Mouse (Mus musculus): ENCODE measurements around the gene Ndufs7. TPM values are rescaled to one million over a fixed set of nuclear protein-coding genes. Genes with fewer than 3 reads are reported as not detected.

The Ndufs7 gene
- total and polyA plus RNA-seq, 2 experiments from 2014 or later = 838 to 1,203 TPM

- WGBS = 42% methylated on average over 8 of the region's 8 CpGs
- Histone ChIP-seq H3K27ac (ENCODE audit: low read depth) (peak overlapping the region; percentile 78), H3K4me3 (ENCODE audit: low read depth, low read length) (no peak overlapping the region), H3K4me2 (ENCODE audit: low read depth, low read length) (no peak overlapping the region), H3K4me1 (ENCODE audit: control insufficient read depth, insufficient read depth) (peaks cover 16% of the 10 kb centered on the region), H3K9me3 (replicated peaks; ENCODE audit: control insufficient read depth, low read length) (no peaks in the 10 kb centered on the region), H3K27me3 (ENCODE audit: control insufficient read depth, insufficient read depth, low read length) (no peaks in the 10 kb centered on the region), H3K9ac (replicated peaks; ENCODE audit: low read depth, low read length) (peak overlapping the region; percentile 33; the same call in 1 of the 2 replicates), H3K36me3 (replicated peaks; ENCODE audit: control insufficient read depth, insufficient read depth, low read length) (peaks cover 81% of the 10 kb centered on the region)
- TF ChIP-seq CTCF (IDR thresholded peaks at IDR 0.05; ENCODE audit: low read depth) (no peak), EP300 (IDR thresholded peaks at IDR 0.05; ENCODE audit: low read depth) (no peak)
- peak; percentile 13; the same call in 1 of the 2 replicates for ATAC-seq (ENCODE audit: insufficient read depth, low read depth)
- peak; percentile 29 for DNase-seq (ENCODE audit: low spot score)
Observed at GRCm38 (mm10) chr10:80281921-80282371, 33.0 kb downstream of the Ndufs7 start.

DNA sequence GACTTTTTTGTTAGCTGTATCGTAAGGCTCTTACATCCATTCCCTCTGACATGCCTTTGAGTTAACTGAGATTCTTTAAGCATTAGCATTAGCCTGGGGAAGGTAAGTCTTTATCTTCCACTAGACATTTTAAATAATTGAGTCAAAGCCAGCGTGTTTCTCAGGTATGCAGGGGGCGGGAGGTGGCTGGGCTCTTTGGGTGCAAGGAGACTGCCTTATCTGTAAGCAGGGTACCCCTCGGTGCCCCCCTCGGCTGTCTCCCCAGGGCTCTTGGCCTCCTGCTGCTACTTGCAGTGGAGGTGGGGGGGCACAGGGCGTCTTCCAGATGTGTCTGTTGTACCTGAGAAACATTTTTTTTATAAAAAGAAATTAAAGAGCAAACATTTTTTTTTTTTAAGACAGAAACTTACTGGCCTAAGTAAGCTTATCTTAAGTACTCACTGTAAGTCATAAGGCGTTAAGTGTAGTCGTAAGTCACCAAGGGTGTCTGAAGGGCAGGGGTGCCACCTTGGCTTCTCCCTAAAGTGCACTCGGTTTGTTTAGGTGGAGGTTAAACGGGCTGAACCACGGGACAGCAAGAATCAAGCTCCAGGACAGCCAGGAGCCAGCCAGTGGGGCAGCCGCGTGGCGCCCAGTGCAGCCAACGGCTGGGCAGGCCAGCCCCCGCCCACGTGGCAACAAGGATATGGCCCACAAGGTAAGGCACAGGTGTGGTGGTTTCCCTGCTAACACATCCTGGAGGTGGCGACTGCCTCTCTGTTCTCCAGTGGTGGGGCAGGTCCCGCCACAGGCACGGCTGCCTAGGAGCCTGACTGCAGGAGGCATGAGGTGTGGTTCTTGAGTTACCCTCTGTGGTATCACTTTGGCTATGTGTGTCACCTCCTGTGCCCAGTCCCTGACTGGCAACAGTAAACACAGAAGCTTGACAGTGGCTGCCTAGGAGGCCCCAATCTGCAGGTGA is 33.8 kb downstream of the Ndufs7 start:
- ATAC-seq (ENCODE audit: insufficient read depth, low read depth) = no peak
- TF ChIP-seq CTCF (IDR thresholded peaks at IDR 0.05; ENCODE audit: low read depth) (no peak), EP300 (IDR thresholded peaks at IDR 0.05; ENCODE audit: low read depth) (no peak)
- H3K4me3 ChIP-seq (ENCODE audit: low read depth, low read length) = no peak overlapping the region
- H3K36me3 ChIP-seq (replicated peaks; ENCODE audit: control insufficient read depth, insufficient read depth, low read length) = peaks cover 81% of the 10 kb centered on the region
- WGBS = 75% methylated on average over 20 of the region's 20 CpGs
- DNase-seq (ENCODE audit: low spot score) = no peak
- peak overlapping the region; percentile 33; the same call in 1 of the 2 replicates for H3K9ac ChIP-seq (replicated peaks; ENCODE audit: low read depth, low read length)
- peaks cover 16% of the 10 kb centered on the region for H3K4me1 ChIP-seq (ENCODE audit: control insufficient read depth, insufficient read depth)
- no peaks in the 10 kb centered on the region for H3K27me3 ChIP-seq (ENCODE audit: control insufficient read depth, insufficient read depth, low read length)
- H3K9me3 ChIP-seq (replicated peaks; ENCODE audit: control insufficient read depth, low read length) = no peaks in the 10 kb centered on the region
- H3K27ac ChIP-seq (ENCODE audit: low read depth) = peak overlapping the region; percentile 78
- no peak overlapping the region for H3K4me2 ChIP-seq (ENCODE audit: low read depth, low read length)

- Histone ChIP-seq H3K4me2 (ENCODE audit: low read depth, low read length) (no peak overlapping the region), H3K9ac (replicated peaks; ENCODE audit: low read depth, low read length) (no peak overlapping the region), H3K27me3 (ENCODE audit: control insufficient read depth, insufficient read depth, low read length) (no peaks in the 10 kb centered on the region), H3K4me3 (ENCODE audit: low read depth, low read length) (no peak overlapping the region), H3K9me3 (replicated peaks; ENCODE audit: control insufficient read depth, low read length) (no peaks in the 10 kb centered on the region), H3K27ac (ENCODE audit: low read depth) (no peak overlapping the region), H3K36me3 (replicated peaks; ENCODE audit: control insufficient read depth, insufficient read depth, low read length) (peaks cover 59% of the 10 kb centered on the region), H3K4me1 (ENCODE audit: control insufficient read depth, insufficient read depth) (peaks cover 16% of the 10 kb centered on the region)
- no peak for TF ChIP-seq CTCF (IDR thresholded peaks at IDR 0.05; ENCODE audit: low read depth)
- no peak for TF ChIP-seq EP300 (IDR thresholded peaks at IDR 0.05; ENCODE audit: low read depth)
- WGBS = 76% methylated on average over 15 of the region's 15 CpGs
- DNase-seq (ENCODE audit: low spot score) (no peak), ATAC-seq (ENCODE audit: insufficient read depth, low read depth) (no peak)
Observed at GRCm38 (mm10) chr10:80285222-80286070, 36.5 kb downstream of the Ndufs7 start.

- ATAC-seq (ENCODE audit: insufficient read depth, low read depth) (no peak), DNase-seq (ENCODE audit: low spot score) (no peak)
- TF ChIP-seq CTCF (IDR thresholded peaks at IDR 0.05; ENCODE audit: low read depth) = no peak
- TF ChIP-seq EP300 (IDR thresholded peaks at IDR 0.05; ENCODE audit: low read depth) = no peak
- H3K4me1 ChIP-seq (ENCODE audit: control insufficient read depth, insufficient read depth) = no peaks in the 10 kb centered on the region
- no peaks in the 10 kb centered on the region for H3K27me3 ChIP-seq (ENCODE audit: control insufficient read depth, insufficient read depth, low read length)
- H3K9ac ChIP-seq (replicated peaks; ENCODE audit: low read depth, low read length) = no peak overlapping the region
- H3K27ac ChIP-seq (ENCODE audit: low read depth) = no peak overlapping the region
- no peak overlapping the region for H3K4me3 ChIP-seq (ENCODE audit: low read depth, low read length)
- WGBS = 95% methylated on average over 12 of the region's 12 CpGs
- no peaks in the 10 kb centered on the region for H3K9me3 ChIP-seq (replicated peaks; ENCODE audit: control insufficient read depth, low read length)
- H3K4me2 ChIP-seq (ENCODE audit: low read depth, low read length) = no peak overlapping the region
- peaks cover 50% of the 10 kb centered on the region for H3K36me3 ChIP-seq (replicated peaks; ENCODE audit: control insufficient read depth, insufficient read depth, low read length)
Observed at GRCm38 (mm10) chr10:80288097-80288496, 39.2 kb downstream of the Ndufs7 start.

- TF ChIP-seq EP300 (IDR thresholded peaks at IDR 0.05; ENCODE audit: low read depth) (no peak), CTCF (IDR thresholded peaks at IDR 0.05; ENCODE audit: low read depth) (no peak)
- Histone ChIP-seq H3K9me3 (replicated peaks; ENCODE audit: control insufficient read depth, low read length) (no peaks in the 10 kb centered on the region), H3K36me3 (replicated peaks; ENCODE audit: control insufficient read depth, insufficient read depth, low read length) (peaks cover 46% of the 10 kb centered on the region), H3K9ac (replicated peaks; ENCODE audit: low read depth, low read length) (no peak overlapping the region), H3K27ac (ENCODE audit: low read depth) (no peak overlapping the region), H3K4me1 (ENCODE audit: control insufficient read depth, insufficient read depth) (no peaks in the 10 kb centered on the region), H3K27me3 (ENCODE audit: control insufficient read depth, insufficient read depth, low read length) (no peaks in the 10 kb centered on the region), H3K4me2 (ENCODE audit: low read depth, low read length) (no peak overlapping the region), H3K4me3 (ENCODE audit: low read depth, low read length) (no peak overlapping the region)
- DNase-seq (ENCODE audit: low spot score) = no peak
- no peak for ATAC-seq (ENCODE audit: insufficient read depth, low read depth)
- WGBS = 62% methylated on average over 8 of the region's 8 CpGs
Observed at GRCm38 (mm10) chr10:80288657-80289056, 39.7 kb downstream of the Ndufs7 start.

Measured in heart, postnatal 0 days (tissue).